9 mouse cellular contexts compared by ENCODE assay signal in the genomic region with DNA sequence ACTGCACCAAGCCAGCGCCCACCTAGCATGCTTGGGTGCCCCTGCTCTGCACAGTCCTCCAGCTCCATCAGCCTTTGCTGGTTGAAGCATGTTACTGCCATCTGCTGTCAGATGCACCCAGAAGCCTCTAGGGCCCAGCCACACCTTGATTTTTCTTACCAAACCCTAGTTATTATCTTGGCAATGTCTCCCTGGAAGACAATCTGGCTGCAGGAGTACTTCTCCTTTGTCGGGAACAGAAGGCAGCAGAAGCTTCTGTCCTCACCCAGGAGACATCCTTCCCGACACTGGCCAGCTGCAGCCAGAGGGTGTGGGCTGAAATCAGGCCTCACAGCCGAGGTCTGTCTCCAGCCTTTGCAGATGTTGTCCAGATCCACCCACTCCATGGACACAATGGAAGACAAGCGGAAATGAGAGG. TPM values are rescaled to one million over a fixed set of nuclear protein-coding genes. Genes with fewer than 3 reads are reported as not detected.
DNase-seq lines count a peak whose midpoint lies in the region; ATAC-seq lines count a peak whose summit lies in the region.
"Had no signal": no experiment of that assay in that cellular context is flagged by ENCODE, and none has a peak within 500 bp of the region (broad histone marks: within the 10 kb centered on the region; RNA-seq: fewer than 3 reads in every experiment).

No protein-coding gene starts in this region.

- ATAC-seq in hematopoietic stem cell, adult 5-6 weeks (replicated peaks in 1 of 2; ENCODE audit: insufficient read depth in 1 of 2, low FRiP score in 2 of 2, low TSS enrichment in 1 of 2, low read depth in 1 of 2, poor library complexity in 2 of 2, severe bottlenecking in 2 of 2), result 0 out of 4 replicates have a peak, but pooled peaks have one; percentile 34 to 50
- peak; percentile 73 for ATAC-seq in megakaryocyte progenitor cell, adult 5-6 weeks (replicated peaks; ENCODE audit: poor library complexity)

- DNase-seq in urinary bladder, postnatal 36 days (ENCODE audit: low spot score in 2 of 2), result peak; percentile 41 to 65
- DNase-seq in urinary bladder, adult 2 months (ENCODE audit: low spot score), result no peak
- DNase-seq in frontal cortex, postnatal 14 days (ENCODE audit: low spot score in 2 of 2), result peak; percentile 29 to 40
- peak; percentile 26 for DNase-seq in left cerebral cortex, adult 11 months (ENCODE audit: low spot score)
- peak; percentile 40 to 54 for DNase-seq in thymus, postnatal 10 days (ENCODE audit: low spot score in 2 of 2)
- DNase-seq in adrenal gland, postnatal 4 days (ENCODE audit: low spot score in 2 of 2), result no peak
- DNase-seq: liver, embryonic 13.5 days had no signal

RNA-seq across cellular contexts. Expression of a gene that starts 7.2 kb away (rescaled TPM):
- 102 and 112 TPM in 2 replicates for polyA plus RNA-seq in urinary bladder, adult 2 months (2012; rRNA removed)
- 31.7 and 32.0 TPM in 2 replicates for total RNA-seq in hematopoietic stem cell, adult 5-6 weeks (2017)
- 0.64 and 0.74 TPM in 2 replicates for total RNA-seq in megakaryocyte progenitor cell, adult 5-6 weeks (2015)
- 0.75 and 1.1 TPM in 2 replicates for total RNA-seq in megakaryocyte progenitor cell, adult 5-6 weeks (2017)
- 100 to 1,000 TPM; 110 to 112 TPM for total RNA-seq in adrenal gland, postnatal 4 days (2021)

RNA-seq across cellular contexts. Expression of a gene that starts 59.4 kb away (rescaled TPM):
- polyA plus RNA-seq in urinary bladder, adult 2 months (2012; rRNA removed), result 0.41 and 0.52 TPM in 2 replicates
- total RNA-seq in hematopoietic stem cell, adult 5-6 weeks (2017), result not detected in 2 replicates
- not detected in 2 replicates for total RNA-seq in megakaryocyte progenitor cell, adult 5-6 weeks (2015)
- total RNA-seq in megakaryocyte progenitor cell, adult 5-6 weeks (2017), result not detected in 2 replicates
- not detected for total RNA-seq in adrenal gland, postnatal 4 days (2021)
- polyA plus RNA-seq: liver, embryonic 13.5 days had no signal

Comparison
In these comparisons a context has a peak if more than half of its experiments do, and no peak if none do; other contexts are left out.
1. DNase-seq: peak in urinary bladder, postnatal 36 days (2 of 2), frontal cortex, postnatal 14 days (2 of 2), left cerebral cortex, adult 11 months (single experiment) and thymus, postnatal 10 days (2 of 2); none in urinary bladder, adult 2 months (single experiment) and adrenal gland, postnatal 4 days (0 of 2).
2. RNA of a gene that starts 7.2 kb away (total RNA-seq): 110 to 112 TPM in adrenal gland, postnatal 4 days and 31.7 to 32.0 TPM in hematopoietic stem cell, adult 5-6 weeks; 0.64 to 1.1 TPM in megakaryocyte progenitor cell, adult 5-6 weeks; every median in the first group is over 10 times any median in the second.